Mouse (Mus musculus) CH12.LX (cell line): ENCODE data around the gene Zfp639. TPM values are rescaled to one million over a fixed set of nuclear protein-coding genes. Genes with fewer than 3 reads are reported as not detected.

ENCODE experiments used
- DNase-seq: peaks from one replicate; pipeline ENCODE4 v3.0.0-alpha.2; 2013; ENCODE audit errors: extremely low read depth
- H3K27ac ChIP-seq: 2 replicates; pipeline ENCODE4 v1.5.1; 2012; ENCODE audit warnings: low read depth, mild to moderate bottlenecking, control low read depth, moderate library complexity; ENCODE audit not compliant: insufficient read depth
- H3K27me3 ChIP-seq: replicated peaks from 2 replicates; pipeline ENCODE3; 2012; ENCODE audit warnings: inconsistent platforms
- H3K36me3 ChIP-seq, 2 experiments: replicated peaks in 1 of 2; 2 replicates each; pipeline versions ENCODE3 to v1.6.1; 2012; ENCODE audit warnings: inconsistent platforms in 1 of 2, low read length in 1 of 2, mild to moderate bottlenecking in 1 of 2, mixed read lengths in 1 of 2, moderate library complexity in 1 of 2; ENCODE audit not compliant: control insufficient read depth in 1 of 2, insufficient read depth in 1 of 2
- H3K4me1 ChIP-seq, 2 experiments: 2 replicates each; pipeline ENCODE4 v1.6.1; 2012; ENCODE audit warnings: inconsistent platforms in 1 of 2, moderate library complexity in 1 of 2; ENCODE audit not compliant: insufficient read depth in 2 of 2, control insufficient read depth in 1 of 2
- H3K4me2 ChIP-seq: 2 replicates; pipeline ENCODE4 v1.6.1; 2012; ENCODE audit warnings: low read depth, mild to moderate bottlenecking, control low read depth; ENCODE audit not compliant: poor library complexity, insufficient read depth, severe bottlenecking
- H3K4me3 ChIP-seq, 3 experiments: fragments of 150-350 bp in 1 of 3; sonication (generic) in 1 of 3; replicated peaks in 1 of 3; 2 replicates each; pipeline versions ENCODE3 to v1.5.1; 2011 to 2012; ENCODE audit warnings: low read depth in 2 of 3, low read length in 2 of 3, mild to moderate bottlenecking in 2 of 3, moderate library complexity in 2 of 3, control low read depth in 1 of 3, improper control_type of control experiment in 1 of 3, inconsistent platforms in 1 of 3, mixed read lengths in 1 of 3; ENCODE audit not compliant: poor library complexity in 1 of 3
- H3K79me2 ChIP-seq: replicated peaks from 2 replicates; pipeline ENCODE4 v1.6.1; 2012; ENCODE audit warnings: mild to moderate bottlenecking, moderate library complexity; ENCODE audit not compliant: control insufficient read depth, poor library complexity, insufficient read depth, severe bottlenecking; ENCODE audit errors: extremely low read depth
- H3K9ac ChIP-seq: 2 replicates; pipeline ENCODE4 v1.6.1; 2012; ENCODE audit warnings: low read depth, mild to moderate bottlenecking, control low read depth, moderate library complexity; ENCODE audit not compliant: insufficient read depth
- H3K9me3 ChIP-seq: replicated peaks from 2 replicates; pipeline ENCODE3; 2012; ENCODE audit warnings: low read length, inconsistent platforms, mixed read lengths
- BHLHE40 ChIP-seq: IDR thresholded peaks from 2 replicates; pipeline ENCODE4 v1.6.1; 2011; ENCODE audit warnings: mild to moderate bottlenecking, low read depth, low read length, improper control_type of control experiment
- CTCF ChIP-seq, 2 experiments: IDR thresholded peaks in 1 of 2; conservative IDR thresholded peaks in 1 of 2; 2 replicates each; pipeline ENCODE4 v1.5.1; 2011 to 2012; ENCODE audit warnings: low read depth in 2 of 2, low read length in 2 of 2, improper control_type of control experiment in 1 of 2, inconsistent platforms in 1 of 2, mild to moderate bottlenecking in 1 of 2, moderate library complexity in 1 of 2
- EP300 ChIP-seq: IDR thresholded peaks from 2 replicates; pipeline ENCODE4 v1.6.1; 2011; ENCODE audit warnings: low read length, improper control_type of control experiment
- GABPA ChIP-seq: IDR thresholded peaks from 2 replicates; pipeline ENCODE4 v1.6.1; 2012; ENCODE audit warnings: low read depth, low read length, improper control_type of control experiment, inconsistent platforms; ENCODE audit not compliant: insufficient replicate concordance
- HCFC1 ChIP-seq: IDR thresholded peaks from 2 replicates; pipeline ENCODE4 v1.6.1; 2012; ENCODE audit warnings: low read depth, mild to moderate bottlenecking, inconsistent platforms, low read length, improper control_type of control experiment
- MXI1 ChIP-seq: IDR thresholded peaks from 2 replicates; pipeline ENCODE4 v1.6.1; 2011; ENCODE audit warnings: mild to moderate bottlenecking, low read depth, low read length, improper control_type of control experiment
- PAX5 ChIP-seq: IDR thresholded peaks from 2 replicates; pipeline ENCODE4 v1.6.1; 2012; ENCODE audit warnings: low read length, inconsistent platforms, mixed read lengths
- RCOR1 ChIP-seq: conservative IDR thresholded peaks from 2 replicates; pipeline ENCODE4 v1.6.1; 2012; ENCODE audit warnings: low read depth, mild to moderate bottlenecking, inconsistent platforms, low read length, improper control_type of control experiment
- UBTF ChIP-seq: IDR thresholded peaks from 2 replicates; pipeline ENCODE4 v1.6.1; 2012; ENCODE audit warnings: low read depth, mild to moderate bottlenecking, inconsistent platforms, low read length, improper control_type of control experiment, moderate library complexity
- USF1 ChIP-seq: IDR thresholded peaks from 2 replicates; pipeline ENCODE4 v1.6.1; 2014; ENCODE audit warnings: low read depth, mild to moderate bottlenecking, inconsistent platforms, low read length, improper control_type of control experiment
- ZKSCAN1 ChIP-seq: IDR thresholded peaks from 2 replicates; pipeline ENCODE4 v1.6.1; 2012; ENCODE audit warnings: low read depth, inconsistent platforms, low read length, improper control_type of control experiment, borderline replicate concordance
- ZNF384 ChIP-seq: IDR thresholded peaks from 2 replicates; pipeline ENCODE4 v1.6.1; 2012; ENCODE audit warnings: low read depth, low read length, improper control_type of control experiment, inconsistent platforms
- dilution Hi-C: fragments of 300-500 bp; cut with MboI; formaldehyde crosslinking; loops from 2 replicates; pipeline ENCODE4 v1.14.3; 2020; ENCODE audit warnings: low sequenced_read_pairs; ENCODE audit not compliant: extremely low pct_unique_long_range_greater_than_20kb, extremely low pct_ligation_motif_present
- in situ Hi-C: fragments of 300-500 bp; cut with MboI; formaldehyde crosslinking; loops from 3 replicates; pipeline ENCODE4 v1.14.3; 2019; ENCODE audit warnings: low sequenced_read_pairs, low pct_ligation_motif_present, low pct_unique_long_range_greater_than_20kb, mixed read lengths
- polyA plus RNA-seq: library from polyadenylated mRNA; unstranded; fragments of >175 nt; gene quantifications from 2 replicates; pipeline ENCODE4 v1.2.1, GENCODE M21; 2012; ENCODE audit warnings: low read depth; ENCODE audit not compliant: insufficient read length
- total RNA-seq, 2 experiments: library from RNA; depleted of rRNA; stranded (reverse); fragments of 300-350 nt in 1 of 2; fragments of >200 nt in 1 of 2; gene quantifications; 2 replicates each; pipeline ENCODE4 v1.2.3; 2012 to 2014

Zfp639 gene
- total and polyA plus RNA-seq, 3 experiments, result 40.3 to 96.3 (median 43.2) TPM

GRCm38 (mm10) chr3:32500346-32500745 lies 9.7 kb upstream of the Zfp639 start:
- peaks cover 13 to 22% of the 10 kb centered on the region in 2 experiments for H3K4me1 ChIP-seq
- no peak overlapping the region for H3K4me2 ChIP-seq
- no peak overlapping the region for H3K9ac ChIP-seq
- TF ChIP-seq GABPA, result no peak
- TF ChIP-seq MXI1, result no peak
- TF ChIP-seq USF1, result no peak
- no peak for TF ChIP-seq CTCF (conservative IDR thresholded peaks at IDR 0.05 in 1 of 2, IDR thresholded peaks at IDR 0.05 in 1 of 2; ENCODE audit: low read depth in 2 of 2, low read length in 2 of 2)
- TF ChIP-seq ZNF384, result no peak
- no peaks in the 10 kb centered on the region for H3K79me2 ChIP-seq
- H3K27me3 ChIP-seq, result no peaks in the 10 kb centered on the region
- no peak for DNase-seq
- dilution Hi-C loops (no loop called here), in situ Hi-C loops (loop anchor here (5.0 to 25.0 kb wide), 3 partner anchors 43 to 713 kb away; no protein-coding TSS in a partner anchor)
- H3K27ac ChIP-seq, result no peak overlapping the region
- no peak overlapping the region for H3K4me3 ChIP-seq
- H3K36me3 ChIP-seq, result no peaks in the 10 kb centered on the region
- H3K9me3 ChIP-seq, result no peaks in the 10 kb centered on the region

- Histone ChIP-seq H3K36me3 (no peaks in the 10 kb centered on the region), H3K4me3 (no peak overlapping the region), H3K79me2 (no peaks in the 10 kb centered on the region), H3K27me3 (no peaks in the 10 kb centered on the region), H3K4me1 (peaks cover 0 to 4% of the 10 kb centered on the region in 2 experiments; a peak in 1 of 4 replicates), H3K4me2 (no peak overlapping the region), H3K9me3 (no peaks in the 10 kb centered on the region), H3K9ac (no peak overlapping the region), H3K27ac (no peak overlapping the region)
- in situ Hi-C loops (loop anchor here (10.0 to 25.0 kb wide), 2 partner anchors 171 to 719 kb away; no protein-coding TSS in a partner anchor), dilution Hi-C loops (no loop called here)
- DNase-seq, result no peak
- TF ChIP-seq PAX5 (no peak), ZKSCAN1 (no peak), UBTF (no peak), HCFC1 (no peak), RCOR1 (no peak), BHLHE40 (no peak), EP300 (no peak)
These were observed 4.2 kb upstream of the Zfp639 start for GRCm38 (mm10) chr3:32505841-32506240.
